Mouse (Mus musculus): ENCODE data around the gene Osgep.
"Not testable (repeated sequence)": the region's sequence is repeated elsewhere in the genome, so short reads cannot be mapped to it uniquely, and the experiment has no call there.

Gene Osgep

DNA sequence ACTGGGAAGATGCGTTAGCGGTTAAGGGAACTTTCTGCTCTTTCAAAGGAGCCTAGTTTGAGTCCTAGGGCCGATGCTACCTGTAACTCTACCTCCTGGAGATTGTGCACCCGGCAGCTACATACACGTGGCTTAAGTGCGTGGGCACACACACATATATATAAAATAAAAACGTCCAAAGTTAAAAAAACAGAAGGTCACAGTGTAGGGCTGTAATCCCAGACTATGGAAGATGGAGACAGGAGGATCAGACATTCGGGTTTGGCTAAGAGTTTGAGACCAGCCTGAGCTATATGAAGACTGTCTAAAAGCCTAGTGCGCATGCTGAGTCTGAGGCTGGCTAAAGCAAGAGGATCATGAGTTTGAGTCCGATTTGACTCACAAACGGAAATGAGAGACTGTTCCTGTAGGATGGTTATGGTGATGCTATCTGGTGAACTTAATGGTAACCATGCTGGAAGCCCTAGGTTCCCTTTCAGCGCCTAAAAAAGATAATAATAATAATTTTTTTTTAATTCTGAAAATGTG lies 6.9 kb upstream of the Osgep start:
- no peak for DNase-seq (ENCODE audit: low spot score in 2 of 2)

DNA sequence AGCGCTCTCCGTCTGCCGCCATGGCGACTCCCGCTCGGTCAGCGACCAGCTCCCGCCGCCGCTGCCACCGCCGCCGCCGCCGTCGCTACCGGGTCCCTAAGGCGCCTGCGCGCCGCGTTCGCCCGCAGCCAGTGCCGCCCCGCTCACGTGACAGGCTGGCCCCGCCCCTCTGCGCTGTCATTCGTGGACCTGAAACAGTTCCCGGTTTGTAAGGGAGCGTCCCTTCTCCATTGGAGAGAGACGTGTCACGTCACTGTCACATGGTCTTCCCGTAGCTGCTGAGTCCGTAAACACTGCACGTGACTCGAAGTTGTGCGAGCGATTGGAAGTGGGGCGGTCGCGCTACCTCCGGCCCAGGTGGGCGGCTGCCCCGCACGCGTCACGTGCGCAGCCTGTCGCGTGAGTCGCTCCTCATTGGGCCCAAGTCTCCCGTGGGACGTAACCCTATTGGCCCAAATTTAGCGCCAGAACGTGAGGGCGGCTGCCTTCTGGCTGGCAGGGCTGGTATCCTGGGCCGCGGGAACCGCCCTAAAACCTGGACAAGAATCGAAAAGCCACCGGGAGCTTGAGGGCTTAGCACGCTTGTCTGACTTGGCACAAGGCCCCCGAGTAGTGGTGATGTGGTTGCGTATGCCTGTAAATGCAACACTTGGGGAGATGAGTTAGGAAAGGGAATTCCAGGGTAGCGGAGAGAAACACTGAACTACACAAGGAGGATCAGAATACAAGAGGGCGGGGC lies 6.2 kb upstream of the Osgep start, which contains the start of the genes Pip4p1 and Pnp:
Pip4p1 (minus strand) TSS at position 103 of the 739 bp plus-strand sequence.
Pnp (plus strand) TSS at position 329 of the 739 bp plus-strand sequence.
- peak; percentile 99 for DNase-seq (ENCODE audit: low spot score in 2 of 2)

GRCm38 (mm10) chr14:50930377-50930753 lies 5.7 kb upstream of the Osgep start:
- peak; percentile 34 to 52 for DNase-seq (ENCODE audit: low spot score in 2 of 2)

DNA sequence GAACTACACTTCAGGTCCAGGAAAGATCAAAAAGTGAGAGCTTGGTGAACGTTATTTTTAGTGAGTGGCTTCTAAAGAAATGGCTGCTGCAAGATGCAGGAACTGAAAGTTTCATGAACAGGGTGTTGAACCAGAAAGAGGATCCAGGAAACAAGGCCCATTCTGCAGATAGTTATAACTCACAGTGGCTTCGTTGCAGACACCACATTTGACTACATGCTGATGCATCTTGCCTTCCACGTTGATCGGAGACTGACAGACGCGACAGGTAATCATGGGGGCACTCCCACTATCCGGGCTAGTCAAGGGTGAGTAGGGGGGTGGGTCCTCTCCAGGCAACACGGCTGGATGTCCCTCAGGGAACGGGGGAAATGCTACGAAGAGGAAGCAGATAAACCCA lies 5.3 kb upstream of the Osgep start:
- no peak for DNase-seq (ENCODE audit: low spot score in 2 of 2)

DNA sequence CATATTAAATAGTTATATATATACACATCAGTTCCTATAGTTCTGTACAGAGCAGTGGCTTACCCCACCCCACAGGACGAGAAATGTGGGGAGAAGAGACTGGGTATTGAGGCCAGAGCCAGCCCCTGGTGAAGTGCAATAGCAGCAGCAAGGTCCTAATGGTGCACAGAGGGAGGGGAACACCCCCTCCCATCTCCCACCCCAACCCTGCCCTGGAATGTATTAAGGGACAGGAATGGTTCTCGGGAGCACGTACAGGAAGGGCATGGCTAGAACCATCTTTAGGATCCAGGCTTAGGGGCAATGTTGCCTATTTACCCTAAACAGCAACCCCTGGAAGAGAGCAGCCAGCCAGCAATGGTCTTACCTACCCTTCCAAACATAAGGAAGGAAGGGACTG lies 2.7 kb upstream of the Osgep start:
- no peak for DNase-seq (ENCODE audit: low spot score in 2 of 2)

GRCm38 (mm10) chr14:50925111-50925920 lies 623 bp upstream of the Osgep start:
- peak in 1 of 2 experiments; percentile 31 for DNase-seq (ENCODE audit: low spot score in 2 of 2)

DNA sequence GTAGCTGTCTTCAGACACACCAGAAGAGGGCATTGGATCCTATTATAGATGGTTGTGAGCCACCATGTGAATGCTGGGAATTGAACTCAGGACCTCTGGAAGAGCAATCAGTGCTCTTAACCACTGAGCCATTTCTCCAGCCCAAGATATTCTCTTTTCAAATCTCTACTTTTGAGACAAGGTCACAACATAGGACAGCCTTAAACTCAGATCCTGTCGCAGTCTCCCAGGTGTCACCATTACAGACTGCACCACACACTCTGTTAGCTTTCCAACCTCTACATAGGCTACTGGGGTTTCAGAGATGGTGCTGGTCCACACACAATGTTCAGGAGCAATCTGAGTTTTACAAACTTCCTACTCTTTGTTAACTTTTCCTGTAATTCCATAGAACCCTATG lies 1.3 kb downstream of the Osgep start:
- not testable (repeated sequence) for DNase-seq (ENCODE audit: low spot score in 2 of 2)

DNA sequence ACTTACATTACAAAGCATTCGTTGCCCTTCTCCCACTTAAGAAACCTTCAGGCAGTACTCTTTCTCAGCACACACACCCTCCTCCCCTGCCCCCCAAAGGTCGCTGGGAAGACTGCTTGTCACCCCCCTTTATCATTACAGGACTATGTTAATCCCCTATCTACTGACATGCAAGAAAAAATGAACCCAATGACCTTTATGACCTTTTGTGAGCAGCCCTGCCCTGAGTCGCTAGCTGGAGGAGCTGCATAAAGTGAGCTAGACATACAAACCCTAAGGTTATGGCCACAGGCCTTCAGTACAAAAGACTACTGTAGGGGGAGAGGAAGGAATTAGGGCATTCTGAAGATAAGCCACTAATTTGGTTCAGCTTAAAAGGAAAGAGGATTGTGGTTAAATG lies 13.3 kb downstream of the Osgep start:
- DNase-seq (ENCODE audit: low spot score in 2 of 2), result no peak

- DNase-seq (ENCODE audit: low spot score in 2 of 2), result no peak
Measured at GRCm38 (mm10) chr14:50908126-50908525, 16.6 kb downstream of the Osgep start.

DNA sequence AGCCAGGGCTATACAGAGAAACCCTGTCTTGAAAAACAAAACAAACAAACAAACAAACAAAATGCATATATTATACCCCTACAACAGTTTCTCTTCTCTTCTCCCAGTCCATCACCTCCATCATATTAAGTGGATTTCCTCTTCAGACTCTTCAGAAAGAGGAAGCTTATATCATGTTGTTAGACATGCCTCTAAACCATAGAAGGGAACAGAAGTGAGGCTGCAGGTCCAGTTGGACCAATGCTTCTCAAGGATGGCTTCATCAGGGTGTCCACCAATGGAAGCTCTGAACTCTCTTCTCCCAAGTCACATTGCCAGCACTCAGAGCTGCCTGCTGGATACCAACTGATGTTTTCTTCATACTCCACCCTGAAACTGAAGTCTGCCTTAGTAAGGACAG lies 19.4 kb downstream of the Osgep start:
- DNase-seq (ENCODE audit: low spot score in 2 of 2), result not testable (repeated sequence)

GRCm38 (mm10) chr14:50904828-50905129 lies 19.9 kb downstream of the Osgep start:
- DNase-seq (ENCODE audit: low spot score in 2 of 2), result no peak

GRCm38 (mm10) chr14:50903973-50904827 lies 20.5 kb downstream of the Osgep start:
- DNase-seq (ENCODE audit: low spot score in 2 of 2), result no peak

GRCm38 (mm10) chr14:50897992-50898391 lies 26.7 kb downstream of the Osgep start:
- DNase-seq (ENCODE audit: low spot score in 2 of 2), result not testable (repeated sequence)

DNA sequence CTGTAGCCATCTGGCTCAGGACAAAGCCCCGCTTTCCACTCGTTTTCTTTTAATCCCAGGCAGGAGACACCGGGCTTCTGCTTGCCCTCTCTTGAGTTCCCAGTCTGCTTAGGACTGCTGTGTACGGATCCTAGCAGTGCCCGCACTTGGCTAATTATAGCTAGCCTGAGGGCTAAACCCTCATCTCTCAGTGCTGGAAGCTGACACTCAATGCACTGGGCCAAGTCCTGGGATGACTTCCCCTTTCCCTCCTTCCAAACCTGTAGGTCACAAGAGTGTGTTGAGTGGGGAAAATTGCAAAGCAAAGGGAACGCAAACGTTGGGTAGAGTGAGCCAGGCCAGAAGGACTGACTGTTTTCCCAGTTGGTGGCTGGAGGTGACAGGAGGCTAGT lies 27.3 kb downstream of the Osgep start, which contains the start of gene Klhl33:
Klhl33 (minus strand) TSS at position 134 of the 392 bp plus-strand sequence.
- peak in 1 of 2 experiments; percentile 3 for DNase-seq (ENCODE audit: low spot score in 2 of 2)

DNA sequence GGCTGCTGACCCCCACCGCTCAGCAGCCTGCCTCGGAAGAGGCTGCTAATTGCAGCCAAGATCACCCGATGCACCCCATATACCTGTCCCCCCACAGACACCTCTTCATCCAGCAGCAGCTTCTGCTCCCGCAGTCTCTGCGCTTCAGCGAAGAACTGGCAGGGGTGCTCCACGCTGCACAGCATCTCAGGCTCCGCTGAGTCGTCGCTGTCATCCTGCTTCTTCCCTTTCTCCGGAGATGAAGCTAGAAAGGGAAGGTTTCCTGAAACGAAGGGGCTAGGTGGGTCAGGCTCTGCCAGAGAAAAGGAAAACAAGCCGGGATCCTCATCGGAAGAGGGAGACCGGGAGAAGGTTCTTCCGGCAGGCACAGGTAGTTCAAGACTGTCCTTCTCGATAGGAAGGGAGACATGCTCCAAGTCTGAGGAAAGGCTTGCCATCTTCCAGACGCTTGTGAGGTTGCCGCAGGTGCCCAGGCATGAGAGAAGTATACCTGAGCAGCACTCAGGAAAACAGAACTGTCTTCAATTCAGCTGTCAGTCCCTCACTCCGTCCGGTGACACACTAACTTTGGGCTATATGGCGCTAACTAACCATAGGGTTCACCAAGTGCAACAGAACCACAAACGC lies 27.8 kb downstream of the Osgep start:
- DNase-seq (ENCODE audit: low spot score in 2 of 2), result peak; percentile 41 to 44

GRCm38 (mm10) chr14:50895985-50896746 lies 28.5 kb downstream of the Osgep start:
- DNase-seq (ENCODE audit: low spot score in 2 of 2), result peak; percentile 30 to 32

DNA sequence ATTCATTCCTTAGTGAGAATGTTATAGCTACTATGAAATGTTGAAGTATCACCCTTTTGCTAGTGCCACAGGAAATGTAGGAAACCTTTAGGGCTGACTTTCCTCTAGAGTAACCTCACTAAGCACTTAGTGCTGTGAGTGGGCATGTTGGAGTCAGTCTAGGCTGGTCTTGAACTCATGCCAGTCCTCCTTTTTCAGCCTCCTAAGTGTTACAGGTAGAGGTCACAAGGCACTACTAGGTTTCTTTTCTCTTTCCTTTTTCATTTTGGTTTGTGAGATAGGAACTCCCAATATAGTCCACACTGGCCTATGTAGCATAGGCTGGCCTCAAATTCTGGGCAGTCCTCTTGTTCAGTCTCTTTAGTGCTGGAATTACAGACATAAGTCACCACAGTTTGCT lies 29.3 kb downstream of the Osgep start:
- no peak for DNase-seq (ENCODE audit: low spot score in 2 of 2)

DNA sequence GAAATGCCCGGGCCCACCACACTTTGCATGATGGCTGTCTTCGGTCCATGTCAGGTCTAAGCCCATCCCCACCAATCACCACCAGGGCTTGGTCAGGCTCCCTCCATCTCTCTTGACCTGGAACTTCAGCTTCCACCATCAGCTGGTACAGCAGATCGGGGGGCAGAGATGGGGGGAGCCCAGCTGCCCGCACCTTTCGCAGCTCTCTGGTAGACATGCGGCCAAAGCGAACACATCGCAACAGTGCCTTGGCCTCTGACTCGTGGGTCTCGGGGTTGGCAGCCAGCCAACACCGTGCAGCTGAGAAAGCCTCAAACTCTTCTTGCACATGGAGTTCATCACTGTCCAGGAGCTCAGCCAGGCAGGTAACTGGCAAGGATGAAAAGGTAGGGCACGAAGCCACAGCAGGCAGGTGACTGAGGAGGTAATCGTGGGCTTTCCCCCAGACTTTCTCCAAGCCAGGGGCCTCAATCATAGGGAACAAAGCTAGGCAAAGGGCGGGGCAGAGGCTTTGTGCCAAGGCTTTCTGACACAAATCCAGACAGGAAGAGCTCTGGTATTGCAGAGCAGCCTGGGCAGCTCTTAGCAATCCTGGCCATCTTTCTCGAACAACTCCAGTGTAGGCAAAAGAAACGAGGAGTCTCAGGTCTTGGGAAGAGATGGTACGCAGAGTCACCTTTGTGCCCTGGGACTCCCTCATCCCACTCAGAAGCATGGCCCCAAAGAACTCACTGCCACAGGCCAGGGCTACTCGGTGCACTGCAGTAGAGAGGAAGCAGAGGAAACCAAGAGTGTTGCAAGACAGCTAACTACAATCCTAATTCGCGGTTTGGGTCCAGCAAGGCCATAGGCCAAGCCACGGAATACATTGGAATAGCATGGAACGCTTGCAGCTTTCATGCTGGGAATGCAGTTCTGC lies 31.9 kb downstream of the Osgep start:
- DNase-seq (ENCODE audit: low spot score in 2 of 2), result no peak

GRCm38 (mm10) chr14:50892091-50892490 lies 32.6 kb downstream of the Osgep start:
- no peak for DNase-seq (ENCODE audit: low spot score in 2 of 2)
